Mouse (Mus musculus) G1E (cell line): ENCODE data around the gene Cox10. TPM values are rescaled to one million over a fixed set of nuclear protein-coding genes. Genes with fewer than 3 reads are reported as not detected.

Experiments used
- ATAC-seq: 2 replicates; pipeline ENCODE4 v1.8.0; 2016; ENCODE audit warnings: mild to moderate bottlenecking; ENCODE audit not compliant: insufficient number of reproducible peaks, poor library complexity, low FRiP score, severe bottlenecking; ENCODE audit errors: extremely low read depth
- DNase-seq: peaks from one replicate; pipeline ENCODE4 v3.0.0; 2012; ENCODE audit warnings: low spot score
- H3K27me3 ChIP-seq: 2 replicates; pipeline ENCODE4 v1.6.1; 2012; ENCODE audit warnings: mild to moderate bottlenecking, low read length, inconsistent platforms; ENCODE audit not compliant: insufficient read depth
- H3K36me3 ChIP-seq: replicated peaks from 2 replicates; pipeline ENCODE3; 2012; ENCODE audit warnings: mild to moderate bottlenecking, inconsistent platforms
- H3K4me1 ChIP-seq: 2 replicates; pipeline ENCODE4 v1.6.1; 2012; ENCODE audit warnings: low read depth, low read length, inconsistent platforms, mixed read lengths; ENCODE audit not compliant: insufficient read depth
- H3K4me3 ChIP-seq: 2 replicates; pipeline ENCODE4 v1.5.1; 2012; ENCODE audit warnings: low read depth, mild to moderate bottlenecking, inconsistent platforms, low read length, moderate library complexity, mixed read lengths
- H3K9me3 ChIP-seq: replicated peaks from 2 replicates; pipeline ENCODE4 v1.6.1; 2012; ENCODE audit warnings: inconsistent platforms
- CTCF ChIP-seq: IDR thresholded peaks from 2 replicates; pipeline ENCODE4 v1.5.1; 2012; ENCODE audit warnings: low read depth, low read length, inconsistent platforms, mixed read lengths
- GATA1 ChIP-seq: IDR thresholded peaks from 2 replicates; pipeline ENCODE4 v1.6.1; 2012; ENCODE audit warnings: borderline replicate concordance, low read length, inconsistent platforms, mixed read lengths
- GATA2 ChIP-seq: IDR thresholded peaks from 2 replicates; pipeline ENCODE4 v1.6.1; 2012; ENCODE audit warnings: low read depth, low read length, inconsistent platforms, borderline replicate concordance
- POLR2AphosphoS5 ChIP-seq: IDR thresholded peaks from 2 replicates; pipeline ENCODE4 v1.6.1; 2012; ENCODE audit warnings: low read depth, low read length, inconsistent platforms; ENCODE audit not compliant: insufficient replicate concordance
- TAL1 ChIP-seq: conservative IDR thresholded peaks from 2 replicates; pipeline ENCODE4 v1.6.1; 2012; ENCODE audit warnings: low read depth, low read length, inconsistent platforms, mixed read lengths
- polyA plus RNA-seq: library from polyadenylated mRNA; stranded (reverse); fragments of >175 nt; gene quantifications from 2 replicates; pipeline ENCODE4 v1.2.3, GENCODE M21; 2012
- total RNA-seq, 2 experiments: library from RNA; stranded (forward) in 1 of 2; stranded (reverse) in 1 of 2; fragments of 200-1000 nt in 1 of 2; fragments of >200 nt in 1 of 2; fragmentation: Nextera tagmentation in 1 of 2; gene quantifications; 2 replicates each; pipeline ENCODE4 v1.2.3; 2014 to 2017

Gene Cox10
- total and polyA plus RNA-seq, 3 experiments = 19.4 to 53.9 (median 21.1) TPM

DNA sequence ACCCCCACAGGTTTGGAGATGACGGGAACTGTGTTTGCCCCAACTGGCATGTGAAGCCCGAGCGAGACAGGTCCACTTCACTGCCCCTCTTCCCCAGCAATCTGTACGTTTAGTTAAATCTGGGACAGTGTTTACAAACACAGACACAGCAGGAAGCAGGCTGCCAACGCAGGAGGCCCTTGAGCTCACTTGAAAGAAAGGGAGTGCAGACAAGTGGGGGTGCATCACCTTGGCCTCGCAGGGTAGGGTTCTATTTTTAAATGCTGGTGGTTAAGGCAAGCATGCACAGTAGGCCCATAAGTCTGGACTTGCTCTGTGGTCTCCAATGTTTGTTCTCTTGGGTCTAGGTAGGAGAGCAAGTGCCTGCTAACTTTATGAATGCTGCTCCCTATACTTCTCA, 93.8 kb downstream of the Cox10 start:
- peaks cover 81% of the 10 kb centered on the region for H3K36me3 ChIP-seq
- TF ChIP-seq TAL1 = no peak
- TF ChIP-seq GATA2 = no peak
- no peak for TF ChIP-seq CTCF
- no peak for TF ChIP-seq GATA1
- TF ChIP-seq POLR2AphosphoS5 = no peak
- H3K9me3 ChIP-seq = no peaks in the 10 kb centered on the region
- ATAC-seq (no peak), DNase-seq (no peak)
- H3K4me3 ChIP-seq = no peak overlapping the region
- H3K4me1 ChIP-seq = no peaks in the 10 kb centered on the region
- no peaks in the 10 kb centered on the region for H3K27me3 ChIP-seq

GRCm38 (mm10) chr11:63984622-63985168, 94.6 kb downstream of the Cox10 start:
- Histone ChIP-seq H3K27me3 (no peaks in the 10 kb centered on the region), H3K36me3 (peaks cover 77% of the 10 kb centered on the region), H3K4me1 (no peaks in the 10 kb centered on the region), H3K9me3 (no peaks in the 10 kb centered on the region), H3K4me3 (no peak overlapping the region)
- DNase-seq (no peak), ATAC-seq (no peak)
- TF ChIP-seq GATA1 (no peak), TAL1 (no peak), GATA2 (no peak), POLR2AphosphoS5 (no peak), CTCF (no peak)

DNA sequence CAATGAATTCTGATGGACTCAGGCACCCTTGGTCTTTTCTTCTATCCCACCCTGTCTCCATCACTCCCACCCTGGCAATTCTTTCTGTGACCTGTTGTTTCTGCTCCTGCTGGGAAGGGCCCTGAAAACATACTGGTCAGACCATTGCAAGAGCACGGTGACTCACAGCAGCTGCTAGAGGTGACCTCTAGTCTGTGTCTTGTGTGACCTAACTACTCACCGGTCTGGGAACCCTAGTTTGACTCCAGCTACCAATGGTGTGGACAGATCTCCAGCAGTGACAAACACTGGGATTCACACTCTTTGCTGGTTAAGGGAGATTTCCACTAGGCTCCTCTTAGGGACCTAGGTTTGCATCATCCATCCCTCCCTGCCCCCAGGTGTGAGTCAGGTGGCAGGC, 101.5 kb downstream of the Cox10 start:
- H3K27me3 ChIP-seq = no peaks in the 10 kb centered on the region
- ATAC-seq (no peak), DNase-seq (no peak)
- no peaks in the 10 kb centered on the region for H3K9me3 ChIP-seq
- no peak for TF ChIP-seq CTCF
- no peak for TF ChIP-seq GATA2
- TF ChIP-seq GATA1 = no peak
- no peak for TF ChIP-seq TAL1
- TF ChIP-seq POLR2AphosphoS5 = no peak
- H3K36me3 ChIP-seq = peaks cover 84% of the 10 kb centered on the region
- H3K4me1 ChIP-seq = no peaks in the 10 kb centered on the region
- H3K4me3 ChIP-seq = no peak overlapping the region

DNA sequence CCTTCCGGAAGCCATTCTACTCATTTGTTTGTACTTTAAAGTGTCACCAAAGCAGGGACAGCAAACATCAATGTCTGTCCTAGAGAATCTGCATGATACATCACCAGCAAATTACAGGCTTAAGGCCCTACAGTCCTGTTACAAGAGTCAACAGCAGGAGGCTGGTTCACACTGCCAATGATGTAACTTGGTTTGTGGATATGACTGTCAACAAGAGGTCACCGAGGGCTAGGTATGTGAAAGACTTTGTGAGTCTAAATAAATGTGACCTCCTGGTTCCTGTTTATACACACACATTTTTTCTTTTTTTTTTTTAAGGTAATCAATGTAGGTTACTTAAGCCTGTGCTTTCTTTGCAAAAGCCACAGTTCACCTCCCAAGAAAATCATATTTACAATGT, 102.5 kb downstream of the Cox10 start:
- DNase-seq (no peak), ATAC-seq (no peak)
- H3K4me3 ChIP-seq = no peak overlapping the region
- no peaks in the 10 kb centered on the region for H3K27me3 ChIP-seq
- no peaks in the 10 kb centered on the region for H3K9me3 ChIP-seq
- H3K36me3 ChIP-seq = peaks cover 86% of the 10 kb centered on the region
- no peak for TF ChIP-seq POLR2AphosphoS5
- TF ChIP-seq GATA2 = no peak
- TF ChIP-seq TAL1 = no peak
- TF ChIP-seq GATA1 = no peak
- TF ChIP-seq CTCF = no peak
- no peaks in the 10 kb centered on the region for H3K4me1 ChIP-seq

DNA sequence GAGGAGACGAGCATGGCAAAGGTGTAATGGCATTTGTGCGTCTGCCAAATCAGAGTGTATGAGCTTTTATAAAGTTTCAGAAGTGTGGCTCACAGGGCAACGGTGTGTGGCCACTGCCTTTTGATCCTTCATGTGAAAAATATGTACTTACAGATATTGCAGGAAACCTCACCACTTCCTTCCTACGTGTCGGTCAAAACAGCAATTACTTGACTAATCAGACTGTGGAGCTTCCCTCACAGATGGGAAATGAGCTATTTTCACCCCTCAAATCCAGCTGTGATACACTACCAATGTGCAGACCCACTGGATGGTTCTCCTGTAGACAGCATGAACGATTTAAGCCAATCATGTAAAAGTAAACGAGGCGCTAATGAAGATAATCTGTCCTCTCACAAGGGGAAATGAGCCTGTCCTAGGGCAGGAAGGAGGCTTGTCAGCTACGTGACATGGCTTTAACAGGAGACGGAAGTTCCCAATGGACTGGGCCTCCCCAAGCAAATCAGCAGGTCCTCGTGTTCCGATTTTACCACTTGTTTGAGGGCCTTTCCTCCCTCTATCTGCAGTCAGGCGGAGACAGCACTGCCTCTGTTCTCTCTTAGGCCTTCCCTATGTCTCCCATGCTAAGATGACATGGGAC, 103.9 kb downstream of the Cox10 start:
- no peak for DNase-seq
- no peaks in the 10 kb centered on the region for H3K4me1 ChIP-seq
- no peak for TF ChIP-seq GATA1
- TF ChIP-seq GATA2 = no peak
- no peak for TF ChIP-seq CTCF
- TF ChIP-seq TAL1 = no peak
- TF ChIP-seq POLR2AphosphoS5 = no peak
- H3K4me3 ChIP-seq = no peak overlapping the region
- no peak for ATAC-seq
- H3K36me3 ChIP-seq = peaks cover 86% of the 10 kb centered on the region
- H3K27me3 ChIP-seq = no peaks in the 10 kb centered on the region
- no peaks in the 10 kb centered on the region for H3K9me3 ChIP-seq

- Histone ChIP-seq H3K4me1 (peaks cover 2% of the 10 kb centered on the region; the same call in 1 of the 2 replicates), H3K36me3 (peaks cover 93% of the 10 kb centered on the region), H3K27me3 (no peaks in the 10 kb centered on the region), H3K4me3 (no peak overlapping the region), H3K9me3 (no peaks in the 10 kb centered on the region)
- TF ChIP-seq CTCF = no peak
- no peak for TF ChIP-seq TAL1
- no peak for TF ChIP-seq POLR2AphosphoS5
- no peak for TF ChIP-seq GATA2
- no peak for TF ChIP-seq GATA1
- ATAC-seq = no peak
- no peak for DNase-seq
Observed at GRCm38 (mm10) chr11:63973973-63974372, 105.3 kb downstream of the Cox10 start.

- ATAC-seq (no peak), DNase-seq (no peak)
- Histone ChIP-seq H3K4me3 (no peak overlapping the region), H3K36me3 (peaks cover 93% of the 10 kb centered on the region), H3K9me3 (no peaks in the 10 kb centered on the region), H3K4me1 (peaks cover 6% of the 10 kb centered on the region; the same call in 1 of the 2 replicates), H3K27me3 (no peaks in the 10 kb centered on the region)
- TF ChIP-seq TAL1 = no peak
- TF ChIP-seq POLR2AphosphoS5 = no peak
- TF ChIP-seq GATA2 = no peak
- no peak for TF ChIP-seq GATA1
- TF ChIP-seq CTCF = no peak
Observed at GRCm38 (mm10) chr11:63971462-63971861, 107.8 kb downstream of the Cox10 start.
